Mouse (Mus musculus) heart, embryonic 14.5 days (tissue): ENCODE results near the gene Eif3f. TPM values are rescaled to one million over a fixed set of nuclear protein-coding genes. Genes with fewer than 3 reads are reported as not detected.

Experiments used
- ATAC-seq: fragments of 200-750 bp; cut with Nextera tagmentation; 2 replicates; pipeline ENCODE4 v1.8.0; 2017; ENCODE audit warnings: low read depth, moderate TSS enrichment; ENCODE audit not compliant: insufficient number of reproducible peaks, insufficient read depth, low FRiP score
- H3K27ac ChIP-seq, 2 experiments: fragments of 200-500 bp in 1 of 2; fragments of 300-500 bp in 1 of 2; sonication (generic) in 1 of 2; replicated peaks in 1 of 2; 2 replicates each; pipeline ENCODE4 v1.5.1; 2012 to 2014; ENCODE audit warnings: low read depth in 2 of 2, low read length in 2 of 2, control low read depth in 1 of 2, mild to moderate bottlenecking in 1 of 2, mixed read lengths in 1 of 2; ENCODE audit not compliant: control insufficient read depth in 1 of 2, insufficient read depth in 1 of 2
- H3K27me3 ChIP-seq: fragments of 300-500 bp; sonication (generic); 2 replicates; pipeline ENCODE4 v1.6.1; 2014; ENCODE audit warnings: mild to moderate bottlenecking, low read length, control low read depth; ENCODE audit not compliant: control insufficient read depth, insufficient read depth
- H3K36me3 ChIP-seq: fragments of 300-500 bp; sonication (generic); 2 replicates; pipeline ENCODE4 v1.6.1; 2014; ENCODE audit warnings: mild to moderate bottlenecking, control low read depth, low read length, mixed read lengths; ENCODE audit not compliant: control insufficient read depth, insufficient read depth
- H3K4me1 ChIP-seq, 2 experiments: fragments of 200-500 bp in 1 of 2; fragments of 300-500 bp in 1 of 2; sonication (generic) in 1 of 2; 2 replicates each; pipeline ENCODE4 v1.6.1; 2012 to 2014; ENCODE audit warnings: low read length in 2 of 2, control low read depth in 1 of 2, mixed read lengths in 1 of 2; ENCODE audit not compliant: control insufficient read depth in 2 of 2, insufficient read depth in 2 of 2
- H3K4me2 ChIP-seq: fragments of 300-500 bp; sonication (generic); 2 replicates; pipeline ENCODE4 v1.6.1; 2014; ENCODE audit warnings: mild to moderate bottlenecking, low read length
- H3K4me3 ChIP-seq, 2 experiments: fragments of 200-500 bp in 1 of 2; fragments of 300-500 bp in 1 of 2; sonication (generic) in 1 of 2; 2 replicates each; pipeline ENCODE4 v1.5.1; 2012 to 2014; ENCODE audit warnings: low read length in 2 of 2, mild to moderate bottlenecking in 2 of 2, control low read depth in 1 of 2, low read depth in 1 of 2, moderate library complexity in 1 of 2; ENCODE audit not compliant: control insufficient read depth in 1 of 2, insufficient read depth in 1 of 2
- H3K9ac ChIP-seq: fragments of 300-500 bp; sonication (generic); 2 replicates; pipeline ENCODE4 v1.6.1; 2014; ENCODE audit warnings: mild to moderate bottlenecking, low read length
- H3K9me3 ChIP-seq: fragments of 300-500 bp; sonication (generic); 2 replicates; pipeline ENCODE4 v1.6.1; 2016; ENCODE audit warnings: low read length, control low read depth; ENCODE audit not compliant: control insufficient read depth
- WGBS: fragments of 180-500 bp; shearing (Covaris S2); extraction: QIAGEN DNeasy Blood & Tissue Kit; methylation state at CpG from one replicate; pipeline ENCODE4 v1.1.7; 2014; 5-methylcytosine and 5-hydroxymethylcytosine counted together
- polyA plus RNA-seq: library from polyadenylated mRNA; unstranded; fragments of >200 nt; fragmentation: Nextera tagmentation; extraction: Ambion mirVana; gene quantifications from 2 replicates; pipeline ENCODE4 v1.2.1, GENCODE M21; 2014

Eif3f gene
- polyA plus RNA-seq, 1 experiment from 2014 or later: 68.4 TPM

DNA sequence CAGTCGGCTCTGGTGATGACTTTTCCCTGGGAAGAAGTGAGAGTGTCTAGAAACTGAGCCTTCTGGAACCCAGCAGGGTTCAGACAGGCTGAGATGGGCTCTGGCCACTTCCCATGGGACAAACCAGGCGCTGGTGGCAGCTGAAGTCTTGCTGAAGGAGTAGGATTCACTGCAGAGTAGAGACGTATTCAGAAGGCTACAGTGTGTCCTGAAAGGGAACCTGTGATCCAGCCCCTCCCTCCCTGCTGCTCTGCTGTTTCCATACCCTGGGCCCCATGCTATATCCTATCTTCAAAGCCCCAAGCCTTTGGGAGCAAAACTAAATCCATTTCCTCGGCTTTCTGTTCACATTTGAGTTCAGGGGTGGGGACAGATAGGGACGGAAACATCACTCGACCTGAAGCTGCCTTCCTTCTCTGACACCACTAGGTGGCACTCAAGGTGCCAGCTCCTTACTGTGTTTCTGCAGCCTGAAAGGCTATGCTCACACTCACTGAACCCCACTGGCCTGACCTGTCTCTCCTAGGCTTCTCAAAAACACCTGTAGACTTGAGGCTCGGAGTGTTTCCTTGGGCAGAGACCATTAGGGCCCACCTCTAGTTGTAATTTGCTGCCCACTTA is 32.6 kb downstream of the Eif3f start:
- Histone ChIP-seq H3K9ac (no peak overlapping the region), H3K9me3 (no peaks in the 10 kb centered on the region), H3K4me1 (peaks cover 0 to 2% of the 10 kb centered on the region in 2 experiments; a peak in 1 of 4 replicates), H3K4me3 (no peak overlapping the region), H3K27me3 (0 out of 2 replicates have a peak, but pooled peaks cover 3% of the 10 kb centered on the region), H3K36me3 (no peaks in the 10 kb centered on the region), H3K4me2 (no peak overlapping the region), H3K27ac (no peak overlapping the region)
- no peak for ATAC-seq
- WGBS: 33% methylated on average over 7 of the region's 7 CpGs

DNA sequence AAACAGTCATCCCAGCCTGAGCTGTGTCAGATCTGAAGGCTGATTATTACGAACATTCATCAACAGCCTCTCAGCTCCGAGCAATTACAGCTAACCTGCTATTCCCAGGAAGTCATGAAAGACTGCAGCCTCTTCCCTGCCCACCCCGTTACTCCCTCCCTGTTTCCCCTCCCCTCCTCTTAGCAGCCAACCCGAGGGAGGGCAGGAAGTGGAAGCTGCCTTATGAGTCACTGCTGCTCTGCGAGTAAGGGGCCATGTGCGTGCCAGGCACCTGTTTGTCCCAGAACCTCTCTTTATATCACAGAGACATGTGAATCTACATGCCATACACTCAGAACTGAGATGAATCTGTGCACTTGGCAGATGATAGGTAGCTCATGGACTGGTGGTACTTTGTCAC is 34.0 kb downstream of the Eif3f start:
- no peaks in the 10 kb centered on the region for H3K36me3 ChIP-seq
- ATAC-seq: no peak
- H3K27ac ChIP-seq: no peak overlapping the region
- H3K9me3 ChIP-seq: no peaks in the 10 kb centered on the region
- no peak overlapping the region for H3K4me2 ChIP-seq
- 25% methylated on average over 6 of the region's 6 CpGs for WGBS
- peaks cover 0 to 2% of the 10 kb centered on the region in 2 experiments; a peak in 1 of 4 replicates for H3K4me1 ChIP-seq
- H3K4me3 ChIP-seq: no peak overlapping the region
- H3K27me3 ChIP-seq: 0 out of 2 replicates have a peak, but pooled peaks cover 3% of the 10 kb centered on the region
- no peak overlapping the region for H3K9ac ChIP-seq

GRCm38 (mm10) chr7:108972273-108972672 is 38.1 kb downstream of the Eif3f start:
- H3K9me3 ChIP-seq: no peaks in the 10 kb centered on the region
- H3K4me1 ChIP-seq: peaks cover 0 to 2% of the 10 kb centered on the region in 2 experiments; a peak in 1 of 4 replicates
- H3K27me3 ChIP-seq: 0 out of 2 replicates have a peak, but pooled peaks cover 3% of the 10 kb centered on the region
- no peak for ATAC-seq
- H3K4me2 ChIP-seq: no peak overlapping the region
- no peak overlapping the region for H3K27ac ChIP-seq
- 74% methylated on average over 6 of the region's 6 CpGs for WGBS
- no peaks in the 10 kb centered on the region for H3K36me3 ChIP-seq
- H3K9ac ChIP-seq: no peak overlapping the region
- H3K4me3 ChIP-seq: no peak overlapping the region

- Histone ChIP-seq H3K4me1 (no peaks in the 10 kb centered on the region), H3K4me2 (no peak overlapping the region), H3K36me3 (no peaks in the 10 kb centered on the region), H3K27ac (no peak overlapping the region), H3K27me3 (no peaks in the 10 kb centered on the region), H3K9ac (no peak overlapping the region), H3K4me3 (no peak overlapping the region), H3K9me3 (no peaks in the 10 kb centered on the region)
- no peak for ATAC-seq
- 78% methylated on average over 2 of the region's 3 CpGs for WGBS
Measured at GRCm38 (mm10) chr7:108985934-108986708, 51.9 kb downstream of the Eif3f start.

GRCm38 (mm10) chr7:108991207-108991606 is 57.0 kb downstream of the Eif3f start:
- Histone ChIP-seq H3K9ac (no peak overlapping the region), H3K4me2 (no peak overlapping the region), H3K4me1 (no peaks in the 10 kb centered on the region), H3K36me3 (no peaks in the 10 kb centered on the region), H3K27ac (no peak overlapping the region), H3K4me3 (no peak overlapping the region), H3K9me3 (no peaks in the 10 kb centered on the region), H3K27me3 (no peaks in the 10 kb centered on the region)
- 72% methylated on average over 9 of the region's 9 CpGs for WGBS
- ATAC-seq: no peak

Other genes with a start within 250 kb of the Eif3f start
- not detected in 2 replicates for gene Olfr512, start 221.1 kb upstream of the Eif3f start, polyA plus RNA-seq
- not detected in 2 replicates for gene Olfr513, start 183.4 kb upstream of the Eif3f start, polyA plus RNA-seq
- not detected in 2 replicates for gene Olfr514, start 108.4 kb upstream of the Eif3f start, polyA plus RNA-seq
- gene Olfr516, start 83.9 kb upstream of the Eif3f start, polyA plus RNA-seq: not detected in 2 replicates
- not detected in 2 replicates for gene Olfr517, start 62.0 kb upstream of the Eif3f start, polyA plus RNA-seq
- gene Olfr518, start 49.4 kb upstream of the Eif3f start, polyA plus RNA-seq: not detected in 2 replicates
- not detected in 2 replicates for gene Olfr519, start 40.0 kb upstream of the Eif3f start, polyA plus RNA-seq
- gene Nlrp10, start 4.2 kb upstream of the Eif3f start, polyA plus RNA-seq: 16.3 and 16.8 TPM in 2 replicates
- gene Tub, start 15.9 kb downstream of the Eif3f start, polyA plus RNA-seq: 0.47 and 0.74 TPM in 2 replicates
- gene Ric3, start 148.9 kb downstream of the Eif3f start, polyA plus RNA-seq: 0.50 and 0.90 TPM in 2 replicates
- 1.9 and 2.6 TPM in 2 replicates for gene Lmo1, start 240.8 kb downstream of the Eif3f start, polyA plus RNA-seq